Mouse (Mus musculus): ENCODE measurements around the gene Prr14. TPM values are rescaled to one million over a fixed set of nuclear protein-coding genes. Genes with fewer than 3 reads are reported as not detected.
A peak's percentile ranks its signal among the peaks of the same experiment; 100 is the strongest.

The Prr14 gene
- polyA plus RNA-seq, 1 experiment, result 28.6 TPM

DNA sequence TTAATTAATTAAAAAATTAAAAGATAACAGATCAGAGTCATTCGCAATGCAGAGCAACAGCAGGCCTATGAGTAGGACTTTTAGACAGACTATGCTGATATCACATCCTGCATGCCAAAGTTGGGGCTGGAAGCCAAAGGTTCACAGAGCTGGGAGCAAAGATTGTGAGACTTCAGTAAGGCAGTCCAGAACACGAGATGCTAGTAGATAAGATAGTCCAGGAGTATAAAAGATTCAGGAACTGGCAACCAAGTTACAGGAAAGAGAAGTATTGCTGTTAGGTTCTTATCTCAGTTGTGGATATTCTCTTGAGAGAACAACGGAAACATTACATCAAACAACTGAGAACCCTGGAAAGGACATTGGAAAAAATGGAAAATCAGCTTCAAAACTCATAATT lies 33.1 kb upstream of the Prr14 start:
- H3ac ChIP-seq (ENCODE audit: control insufficient read depth, insufficient read length, low read depth), result no peak overlapping the region
- H3K36me3 ChIP-seq (ENCODE audit: control insufficient read depth, insufficient read depth), result no peaks in the 10 kb centered on the region
- H3K4me3 ChIP-seq (ENCODE audit: insufficient read depth, poor library complexity, severe bottlenecking), result no peak overlapping the region
- TF ChIP-seq MAX (IDR thresholded peaks at IDR 0.05) (no peak), FOSL1 (IDR thresholded peaks at IDR 0.05; ENCODE audit: insufficient read depth, low read length, poor library complexity, severe bottlenecking) (no peak), CEBPB (IDR thresholded peaks at IDR 0.05; ENCODE audit: low read depth) (no peak), CTCF (IDR thresholded peaks at IDR 0.05; ENCODE audit: control insufficient read depth, insufficient read depth, insufficient read length) (no peak), MYOG (IDR thresholded peaks at IDR 0.05; ENCODE audit: control insufficient read depth, extremely low read depth, insufficient read length) (no peak), MYOD1 (IDR thresholded peaks at IDR 0.05; ENCODE audit: control insufficient read depth, insufficient read length, low read depth) (no peak), USF1 (IDR thresholded peaks at IDR 0.05; ENCODE audit: low read depth) (no peak)
- no peaks in the 10 kb centered on the region for H3K79me3 ChIP-seq (ENCODE audit: low read depth)
- no peaks in the 10 kb centered on the region for H3K79me2 ChIP-seq (ENCODE audit: control insufficient read depth, insufficient read depth)
- no peaks in the 10 kb centered on the region for H3K27me3 ChIP-seq (ENCODE audit: control insufficient read depth, insufficient read depth, insufficient read length)

DNA sequence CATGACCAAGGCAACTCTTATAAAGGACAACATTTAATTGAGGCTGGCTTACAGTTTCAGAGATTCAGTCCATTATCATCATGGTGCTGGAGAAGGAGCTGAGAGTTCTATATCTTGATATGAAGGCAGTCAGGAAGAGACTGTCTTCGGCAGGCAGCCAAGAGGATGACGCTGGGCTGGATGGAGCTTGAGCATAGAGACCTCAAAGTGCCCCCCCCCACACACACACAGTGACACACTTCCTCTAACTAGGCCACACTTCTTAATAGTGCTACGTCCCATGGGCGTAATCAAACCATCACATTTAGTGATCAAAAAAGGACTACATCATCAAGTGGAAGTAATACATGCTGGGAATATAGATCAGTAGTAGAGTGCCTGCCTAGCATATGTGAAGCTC lies 24.2 kb upstream of the Prr14 start:
- no peak for TF ChIP-seq USF1 (IDR thresholded peaks at IDR 0.05; ENCODE audit: low read depth)
- TF ChIP-seq CEBPB (IDR thresholded peaks at IDR 0.05; ENCODE audit: low read depth), result no peak
- no peak for TF ChIP-seq MYOD1 (IDR thresholded peaks at IDR 0.05; ENCODE audit: control insufficient read depth, insufficient read length, low read depth)
- no peak for TF ChIP-seq FOSL1 (IDR thresholded peaks at IDR 0.05; ENCODE audit: insufficient read depth, low read length, poor library complexity, severe bottlenecking)
- no peak for TF ChIP-seq CTCF (IDR thresholded peaks at IDR 0.05; ENCODE audit: control insufficient read depth, insufficient read depth, insufficient read length)
- TF ChIP-seq MAX (IDR thresholded peaks at IDR 0.05), result no peak
- TF ChIP-seq MYOG (IDR thresholded peaks at IDR 0.05; ENCODE audit: control insufficient read depth, extremely low read depth, insufficient read length), result no peak
- Histone ChIP-seq H3K79me2 (ENCODE audit: control insufficient read depth, insufficient read depth) (no peaks in the 10 kb centered on the region), H3K36me3 (ENCODE audit: control insufficient read depth, insufficient read depth) (no peaks in the 10 kb centered on the region), H3K79me3 (ENCODE audit: low read depth) (no peaks in the 10 kb centered on the region), H3ac (ENCODE audit: control insufficient read depth, insufficient read length, low read depth) (no peak overlapping the region), H3K4me3 (ENCODE audit: insufficient read depth, poor library complexity, severe bottlenecking) (no peak overlapping the region), H3K27me3 (ENCODE audit: control insufficient read depth, insufficient read depth, insufficient read length) (no peaks in the 10 kb centered on the region)

DNA sequence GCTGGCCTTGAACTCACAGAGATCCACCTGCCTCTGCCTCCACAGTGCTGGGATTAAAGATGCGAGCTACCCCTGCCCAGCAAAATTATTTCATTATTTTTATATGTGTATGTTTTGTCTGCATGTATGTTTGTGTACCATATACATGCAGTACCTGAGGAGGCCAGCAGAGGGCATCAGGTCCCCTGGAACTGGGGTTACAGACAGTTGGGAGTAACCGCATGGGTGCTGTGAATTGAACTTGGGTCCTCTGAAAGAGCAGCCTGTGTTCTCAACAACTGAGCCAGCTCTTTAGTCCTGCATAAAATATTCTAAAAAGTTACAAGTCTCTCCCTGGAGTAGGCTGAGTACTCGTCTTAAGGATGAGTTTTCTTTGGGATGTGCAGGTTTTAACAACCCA lies 21.7 kb upstream of the Prr14 start:
- H3K27me3 ChIP-seq (ENCODE audit: control insufficient read depth, insufficient read depth, insufficient read length), result no peaks in the 10 kb centered on the region
- H3K4me3 ChIP-seq (ENCODE audit: insufficient read depth, poor library complexity, severe bottlenecking), result no peak overlapping the region
- no peaks in the 10 kb centered on the region for H3K36me3 ChIP-seq (ENCODE audit: control insufficient read depth, insufficient read depth)
- H3K79me2 ChIP-seq (ENCODE audit: control insufficient read depth, insufficient read depth), result no peaks in the 10 kb centered on the region
- H3K79me3 ChIP-seq (ENCODE audit: low read depth), result no peaks in the 10 kb centered on the region
- TF ChIP-seq USF1 (IDR thresholded peaks at IDR 0.05; ENCODE audit: low read depth) (no peak), MYOD1 (IDR thresholded peaks at IDR 0.05; ENCODE audit: control insufficient read depth, insufficient read length, low read depth) (no peak), MYOG (IDR thresholded peaks at IDR 0.05; ENCODE audit: control insufficient read depth, extremely low read depth, insufficient read length) (no peak), CEBPB (IDR thresholded peaks at IDR 0.05; ENCODE audit: low read depth) (no peak), MAX (IDR thresholded peaks at IDR 0.05) (no peak), FOSL1 (IDR thresholded peaks at IDR 0.05; ENCODE audit: insufficient read depth, low read length, poor library complexity, severe bottlenecking) (no peak), CTCF (IDR thresholded peaks at IDR 0.05; ENCODE audit: control insufficient read depth, insufficient read depth, insufficient read length) (no peak)
- H3ac ChIP-seq (ENCODE audit: control insufficient read depth, insufficient read length, low read depth), result no peak overlapping the region

DNA sequence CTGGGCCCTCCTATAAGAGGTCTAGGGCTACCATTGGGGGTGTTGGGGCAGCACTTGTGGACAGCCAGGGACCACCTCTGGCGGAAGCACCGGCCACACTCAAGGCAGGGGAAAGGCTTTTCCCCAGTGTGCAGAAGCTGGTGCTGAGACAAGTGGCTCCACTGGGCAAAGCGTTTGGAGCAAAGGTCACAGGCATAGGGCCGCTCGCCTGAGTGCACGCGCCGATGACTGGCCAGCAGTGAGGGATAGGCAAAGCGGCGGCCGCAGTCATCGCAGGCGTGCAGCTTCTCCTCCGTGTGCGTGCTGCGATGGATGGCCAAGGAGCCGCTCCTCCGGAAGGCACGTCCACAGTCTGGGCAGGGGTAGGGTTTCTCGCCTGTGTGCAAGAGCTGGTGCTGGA lies 15.4 kb upstream of the Prr14 start:
- peaks cover 13% of the 10 kb centered on the region for H3K36me3 ChIP-seq (ENCODE audit: control insufficient read depth, insufficient read depth)
- TF ChIP-seq CTCF (IDR thresholded peaks at IDR 0.05; ENCODE audit: control insufficient read depth, insufficient read depth, insufficient read length) (no peak), USF1 (IDR thresholded peaks at IDR 0.05; ENCODE audit: low read depth) (no peak), FOSL1 (IDR thresholded peaks at IDR 0.05; ENCODE audit: insufficient read depth, low read length, poor library complexity, severe bottlenecking) (no peak), MAX (IDR thresholded peaks at IDR 0.05) (no peak), CEBPB (IDR thresholded peaks at IDR 0.05; ENCODE audit: low read depth) (no peak), MYOD1 (IDR thresholded peaks at IDR 0.05; ENCODE audit: control insufficient read depth, insufficient read length, low read depth) (no peak), MYOG (IDR thresholded peaks at IDR 0.05; ENCODE audit: control insufficient read depth, extremely low read depth, insufficient read length) (no peak)

DNA sequence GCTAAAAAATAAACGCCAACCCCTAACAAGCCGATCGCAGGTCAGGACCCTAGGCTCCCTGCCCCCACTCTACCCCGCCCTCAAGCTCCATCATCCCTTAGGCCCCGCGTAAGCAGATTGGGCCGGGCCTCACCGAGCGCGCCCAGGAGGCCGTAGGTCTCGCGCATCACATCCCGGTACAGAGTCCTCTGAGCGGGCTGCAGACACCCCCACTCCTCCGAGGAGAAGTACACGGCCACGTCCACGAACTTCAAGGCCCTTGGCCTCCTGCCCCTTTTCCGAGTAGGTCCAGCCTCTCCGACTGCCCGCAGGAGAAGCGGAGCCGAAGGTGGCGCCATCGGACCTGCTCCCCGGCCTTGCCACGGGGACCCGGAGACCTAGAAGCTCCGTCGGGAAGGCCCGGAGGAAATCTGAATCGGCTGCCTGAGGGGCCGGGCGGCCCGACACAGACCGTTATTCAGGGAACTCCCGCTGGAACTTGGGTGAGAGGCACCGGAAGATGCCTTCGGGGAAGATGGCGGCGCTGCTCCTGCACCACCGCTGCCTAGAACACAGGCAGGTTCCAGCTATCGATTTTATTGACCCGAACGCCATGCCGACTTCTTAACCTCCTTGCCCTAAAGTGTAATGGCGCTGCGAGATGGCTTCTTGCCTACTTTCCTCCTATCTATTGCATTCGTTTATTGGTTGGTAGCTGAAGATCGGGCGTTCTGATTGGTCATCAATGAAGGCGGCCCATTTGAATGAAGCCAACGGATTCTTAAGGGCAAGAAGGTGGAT lies 10.7 kb upstream of the Prr14 start, which contains the start of gene Zfp689:
Gene Zfp689 (minus strand): TSS at position 638 of the 780 bp plus-strand sequence.
- TF ChIP-seq MYOG (IDR thresholded peaks at IDR 0.05; ENCODE audit: control insufficient read depth, extremely low read depth, insufficient read length) (no peak), USF1 (IDR thresholded peaks at IDR 0.05; ENCODE audit: low read depth) (no peak), MAX (IDR thresholded peaks at IDR 0.05) (no peak), MYOD1 (IDR thresholded peaks at IDR 0.05; ENCODE audit: control insufficient read depth, insufficient read length, low read depth) (no peak), CTCF (IDR thresholded peaks at IDR 0.05; ENCODE audit: control insufficient read depth, insufficient read depth, insufficient read length) (no peak), FOSL1 (IDR thresholded peaks at IDR 0.05; ENCODE audit: insufficient read depth, low read length, poor library complexity, severe bottlenecking) (no peak), CEBPB (IDR thresholded peaks at IDR 0.05; ENCODE audit: low read depth) (no peak)
- H3K79me2 ChIP-seq (ENCODE audit: control insufficient read depth, insufficient read depth), result peaks cover 63% of the 10 kb centered on the region
- H3ac ChIP-seq (ENCODE audit: control insufficient read depth, insufficient read length, low read depth), result peak within 1 kb of the TSS; percentile 84
- no peaks in the 10 kb centered on the region for H3K27me3 ChIP-seq (ENCODE audit: control insufficient read depth, insufficient read depth, insufficient read length)
- H3K36me3 ChIP-seq (ENCODE audit: control insufficient read depth, insufficient read depth), result peaks cover 43% of the 10 kb centered on the region
- peak within 1 kb of the TSS; percentile 89 for H3K4me3 ChIP-seq (ENCODE audit: insufficient read depth, poor library complexity, severe bottlenecking)
- peaks cover 49% of the 10 kb centered on the region for H3K79me3 ChIP-seq (ENCODE audit: low read depth)

More for the DNA sequence above, 15.4 kb upstream of the Prr14 start:
- H3K79me3 ChIP-seq (ENCODE audit: low read depth), result peaks cover 4% of the 10 kb centered on the region
- H3K27me3 ChIP-seq (ENCODE audit: control insufficient read depth, insufficient read depth, insufficient read length), result no peaks in the 10 kb centered on the region
- H3K79me2 ChIP-seq (ENCODE audit: control insufficient read depth, insufficient read depth), result peaks cover 17% of the 10 kb centered on the region
- H3K4me3 ChIP-seq (ENCODE audit: insufficient read depth, poor library complexity, severe bottlenecking), result no peak overlapping the region
- H3ac ChIP-seq (ENCODE audit: control insufficient read depth, insufficient read length, low read depth), result no peak overlapping the region

Data from C2C12 (cell line).